Mouse (Mus musculus) liver, adult 2 months (tissue): Measurements from ENCODE around the gene Pafah1b2.

ENCODE experiments used
- CTCF ChIP-seq: fragments of 200-500 bp; IDR thresholded peaks from 2 replicates; pipeline ENCODE4 v1.5.1; 2011; ENCODE audit warnings: low read depth, low read length, control low read depth
- POLR2A ChIP-seq: fragments of 200-500 bp; IDR thresholded peaks from 2 replicates; pipeline ENCODE4 v1.6.1; 2011; ENCODE audit warnings: low read length, control low read depth; ENCODE audit not compliant: insufficient read depth; ENCODE audit errors: extremely low read depth

- TF ChIP-seq POLR2A, result no peak
- no peak for TF ChIP-seq CTCF
Observed at GRCm38 (mm10) chr9:45958851-45959250, 53.6 kb downstream of the Pafah1b2 start.
